Mouse (Mus musculus) heart, postnatal 0 days (tissue): ENCODE measurements at regions not wholly inside any gene's neighbourhood (a gene's known extent, or its start where the extent isn't known, plus 50 kb on each side); places are given as distances from the start of the nearest gene placed in this dataset.

Experiments
- CTCF ChIP-seq: IDR thresholded peaks from 2 replicates; pipeline ENCODE4 v1.5.1; 2016; ENCODE audit warnings: antibody characterized with exemption, control low read depth, low read depth
- EP300 ChIP-seq: IDR thresholded peaks from 2 replicates; pipeline ENCODE4 v1.6.1; 2016; ENCODE audit warnings: antibody characterized with exemption, low read depth

DNA sequence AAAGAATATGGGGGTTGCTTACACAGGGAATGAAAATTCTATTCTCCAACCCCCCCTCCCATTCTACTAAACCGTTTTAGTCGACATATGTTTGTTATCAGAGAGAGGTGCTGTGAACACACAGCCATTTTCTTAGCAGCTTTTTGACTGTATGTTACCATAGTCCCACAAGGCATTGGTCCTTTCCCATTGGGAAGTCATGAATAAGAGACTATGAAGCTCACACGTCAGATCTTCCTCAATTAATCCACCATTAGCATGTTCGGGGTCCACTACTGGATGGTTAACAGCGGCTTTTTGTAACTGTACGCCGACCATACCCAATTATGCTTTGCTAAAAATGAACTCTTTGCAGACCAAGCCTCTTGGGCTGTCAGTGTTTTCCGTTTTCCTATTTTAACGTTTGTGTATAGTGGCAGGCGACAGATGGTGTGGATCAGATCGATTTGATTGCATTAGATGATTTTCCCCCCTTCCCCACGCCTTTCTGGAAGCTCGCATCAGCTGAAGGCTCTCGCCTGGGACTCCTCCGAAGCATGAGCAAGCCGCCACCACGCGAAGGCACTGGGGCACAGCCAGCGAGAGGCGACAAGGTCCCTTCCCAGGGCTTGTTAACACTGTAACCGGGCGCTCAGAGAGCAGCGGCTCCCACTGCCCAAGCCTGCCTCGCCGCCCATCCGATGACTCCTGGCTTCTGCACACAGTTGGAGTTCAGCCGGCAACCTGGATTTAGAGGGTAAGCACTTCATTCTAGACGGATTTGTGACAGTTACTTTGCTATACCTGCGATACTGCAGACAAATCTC, 131.9 kb upstream of the Dpyd start:
- TF ChIP-seq CTCF (no peak), EP300 (no peak)
